Mouse (Mus musculus) midbrain, postnatal 0 days (tissue): ENCODE data around the gene Plcb1. TPM values are rescaled to one million over a fixed set of nuclear protein-coding genes. Genes with fewer than 3 reads are reported as not detected.
A peak's percentile ranks its signal among the peaks of the same experiment; 100 is the strongest.

ENCODE experiments used
- ATAC-seq: fragments of 200-750 bp; cut with Nextera tagmentation; 2 replicates; pipeline ENCODE4 v1.8.0; 2017; ENCODE audit warnings: moderate number of reproducible peaks, mild to moderate bottlenecking, moderate TSS enrichment, moderate library complexity; ENCODE audit not compliant: low FRiP score
- DNase-seq: peaks from one replicate; pipeline ENCODE4 v3.0.0-alpha.2; 2015; ENCODE audit warnings: low spot score
- H3K27ac ChIP-seq: fragments of 300-500 bp; sonication (generic); 2 replicates; pipeline ENCODE4 v1.5.1; 2014; ENCODE audit warnings: low read depth, mild to moderate bottlenecking, low read length, mixed read lengths
- H3K27me3 ChIP-seq: fragments of 300-500 bp; sonication (generic); 2 replicates; pipeline ENCODE4 v1.6.1; 2014; ENCODE audit warnings: low read length, control low read depth, mixed read lengths; ENCODE audit not compliant: insufficient read depth
- H3K36me3 ChIP-seq: fragments of 300-500 bp; sonication (generic); 2 replicates; pipeline ENCODE4 v1.6.1; 2014; ENCODE audit warnings: low read length, control low read depth, mixed read lengths; ENCODE audit not compliant: insufficient read depth
- H3K4me1 ChIP-seq: fragments of 300-500 bp; sonication (generic); 2 replicates; pipeline ENCODE4 v1.6.1; 2014; ENCODE audit warnings: mild to moderate bottlenecking, control low read depth, antibody characterized with exemption, low read length, mixed read lengths; ENCODE audit not compliant: insufficient read depth
- H3K4me2 ChIP-seq: fragments of 300-500 bp; sonication (generic); 2 replicates; pipeline ENCODE4 v1.6.1; 2014; ENCODE audit warnings: low read depth, mild to moderate bottlenecking, low read length, mixed read lengths; ENCODE audit not compliant: poor library complexity, severe bottlenecking
- H3K4me3 ChIP-seq: fragments of 300-500 bp; sonication (generic); 2 replicates; pipeline ENCODE4 v1.5.1; 2014; ENCODE audit warnings: low read depth, mild to moderate bottlenecking, low read length, moderate library complexity
- H3K9ac ChIP-seq: fragments of 300-500 bp; sonication (generic); replicated peaks from 2 replicates; pipeline ENCODE4 v1.6.1; 2014; ENCODE audit warnings: mild to moderate bottlenecking, low read length, moderate library complexity, mixed read lengths; ENCODE audit not compliant: poor library complexity, severe bottlenecking
- H3K9me3 ChIP-seq: fragments of 300-500 bp; sonication (generic); 2 replicates; pipeline ENCODE4 v1.6.1; 2016; ENCODE audit warnings: low read length, control low read depth
- CTCF ChIP-seq: IDR thresholded peaks from 2 replicates; pipeline ENCODE4 v1.5.1; 2016; ENCODE audit warnings: antibody characterized with exemption, mild to moderate bottlenecking
- WGBS: fragments of 180-500 bp; shearing (Covaris S2); extraction: QIAGEN DNeasy Blood & Tissue Kit; methylation state at CpG from one replicate; pipeline ENCODE4 v1.1.7; 2014; 5-methylcytosine and 5-hydroxymethylcytosine counted together
- polyA plus RNA-seq: library from polyadenylated mRNA; unstranded; fragments of >200 nt; fragmentation: Nextera tagmentation; extraction: Ambion mirVana; gene quantifications from 2 replicates; pipeline ENCODE4 v1.2.1, GENCODE M21; 2015
- total RNA-seq: library from RNA; depleted of rRNA; stranded (reverse); fragments of >200 nt; gene quantifications from 2 replicates; pipeline ENCODE4 v1.2.3, GENCODE M21; 2014

The Plcb1 gene
- total and polyA plus RNA-seq, 2 experiments from 2014 or later, result 36.1 to 59.0 TPM

GRCm38 (mm10) chr2:134779826-134780225 lies 6.0 kb upstream of the Plcb1 start:
- Histone ChIP-seq H3K27ac (no peak overlapping the region), H3K4me1 (no peaks in the 10 kb centered on the region), H3K4me3 (no peak overlapping the region), H3K9ac (no peak overlapping the region), H3K36me3 (no peaks in the 10 kb centered on the region), H3K4me2 (no peak overlapping the region), H3K9me3 (no peaks in the 10 kb centered on the region), H3K27me3 (no peaks in the 10 kb centered on the region)
- 73% methylated on average over 5 of the region's 5 CpGs for WGBS
- ATAC-seq (no peak), DNase-seq (no peak)
- no peak; the same call in 1 of the 2 replicates for TF ChIP-seq CTCF

- Histone ChIP-seq H3K4me3 (no peak overlapping the region), H3K4me2 (no peak overlapping the region), H3K9ac (no peak overlapping the region), H3K27me3 (no peaks in the 10 kb centered on the region), H3K9me3 (no peaks in the 10 kb centered on the region), H3K4me1 (no peaks in the 10 kb centered on the region), H3K27ac (no peak overlapping the region), H3K36me3 (no peaks in the 10 kb centered on the region)
- no peak for TF ChIP-seq CTCF
- DNase-seq, result no peak
- ATAC-seq, result no peak
Observed at GRCm38 (mm10) chr2:134780316-134780715, 5.6 kb upstream of the Plcb1 start.

DNA sequence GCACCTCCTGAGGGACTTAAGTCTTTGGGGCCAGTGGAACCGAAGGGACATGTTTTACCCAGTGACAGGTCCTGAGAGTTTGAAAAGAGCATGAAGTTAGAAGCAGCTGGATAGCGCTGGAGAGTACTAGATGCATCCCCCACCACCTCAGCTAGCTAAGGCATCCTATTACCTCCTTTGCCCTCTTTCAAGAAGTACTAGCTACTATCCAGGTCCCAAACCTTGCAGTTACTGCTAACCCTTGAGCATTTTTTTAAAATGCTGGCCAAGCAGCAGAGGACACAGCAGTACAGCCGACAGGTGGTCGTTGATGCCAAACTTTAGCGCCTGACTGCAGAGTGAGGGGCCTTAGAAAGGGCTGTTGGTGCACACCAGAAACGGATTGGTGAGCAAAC lies 986 bp downstream of the Plcb1 start:
- no peak overlapping the region for H3K27ac ChIP-seq
- peak overlapping the region; percentile 85 for H3K4me3 ChIP-seq
- H3K9ac ChIP-seq, result peak overlapping the region; percentile 77
- no peak for TF ChIP-seq CTCF
- peak overlapping the region; percentile 90 for H3K4me2 ChIP-seq
- WGBS, result 11% methylated on average over 6 of the region's 6 CpGs
- ATAC-seq (peak; percentile 22; the same call in 1 of the 2 replicates), DNase-seq (peak; percentile 10)
- H3K36me3 ChIP-seq, result no peaks in the 10 kb centered on the region
- no peaks in the 10 kb centered on the region for H3K4me1 ChIP-seq
- no peaks in the 10 kb centered on the region for H3K27me3 ChIP-seq
- H3K9me3 ChIP-seq, result no peaks in the 10 kb centered on the region

- DNase-seq (peak; percentile 10), ATAC-seq (no peak)
- Histone ChIP-seq H3K4me3 (peak overlapping the region; percentile 85), H3K9ac (peak overlapping the region; percentile 77), H3K27me3 (no peaks in the 10 kb centered on the region), H3K27ac (no peak overlapping the region), H3K4me2 (peak overlapping the region; percentile 90), H3K36me3 (no peaks in the 10 kb centered on the region), H3K9me3 (no peaks in the 10 kb centered on the region), H3K4me1 (no peaks in the 10 kb centered on the region)
- no peak for TF ChIP-seq CTCF
- 41% methylated on average over 12 of the region's 12 CpGs for WGBS
Observed at GRCm38 (mm10) chr2:134787336-134788095, 1.6 kb downstream of the Plcb1 start.

DNA sequence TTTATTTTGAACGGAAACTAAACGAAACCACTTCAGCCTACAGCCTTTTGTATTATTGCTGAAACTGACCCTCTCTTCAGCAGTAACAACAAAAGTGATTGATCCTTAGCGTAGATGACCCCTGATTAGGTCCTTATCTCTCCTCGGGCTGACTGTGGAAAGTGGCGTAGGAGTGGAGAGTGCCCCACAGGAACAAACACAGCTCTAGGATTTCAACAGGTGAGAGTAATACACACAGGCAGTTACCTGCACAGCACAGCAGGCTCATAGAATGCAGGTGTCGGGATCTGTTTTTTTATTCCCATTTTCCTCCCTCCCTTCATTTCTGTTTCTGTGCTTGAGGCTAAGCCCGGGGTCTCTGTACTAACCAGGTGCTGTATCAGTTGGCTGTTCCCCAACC lies 7.1 kb downstream of the Plcb1 start:
- Histone ChIP-seq H3K4me3 (no peak overlapping the region), H3K4me2 (no peak overlapping the region), H3K36me3 (no peaks in the 10 kb centered on the region), H3K4me1 (no peaks in the 10 kb centered on the region), H3K9ac (no peak overlapping the region), H3K27ac (no peak overlapping the region), H3K9me3 (no peaks in the 10 kb centered on the region), H3K27me3 (no peaks in the 10 kb centered on the region)
- DNase-seq (no peak), ATAC-seq (no peak)
- TF ChIP-seq CTCF, result no peak
- WGBS, result 88% methylated on average over 7 of the region's 7 CpGs

DNA sequence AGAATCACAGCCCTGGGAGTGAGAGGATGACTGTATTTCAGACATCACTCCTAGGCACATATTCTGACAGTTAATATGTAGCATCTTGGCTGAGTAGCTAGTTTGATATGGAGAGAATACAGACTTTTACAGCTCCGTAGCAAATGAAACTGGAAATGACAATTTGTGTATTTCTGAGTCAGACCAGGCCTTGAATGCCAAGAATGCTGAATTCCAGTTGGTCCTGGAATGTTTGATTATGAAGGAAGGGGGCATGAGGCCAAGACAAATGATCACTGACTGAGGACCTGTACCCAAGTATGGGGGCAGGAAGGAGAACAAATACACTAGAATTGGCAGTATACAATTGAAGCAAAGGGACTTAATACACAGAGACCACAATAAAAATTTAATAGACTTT lies 14.4 kb downstream of the Plcb1 start:
- H3K4me2 ChIP-seq, result no peak overlapping the region

More for the DNA sequence above, 14.4 kb downstream of the Plcb1 start:
- no peak for DNase-seq
- H3K36me3 ChIP-seq, result no peaks in the 10 kb centered on the region
- WGBS, result 89% methylated on average over 1 of the region's 1 CpGs
- H3K4me3 ChIP-seq, result no peak overlapping the region
- H3K9ac ChIP-seq, result no peak overlapping the region
- no peak for ATAC-seq
- H3K4me1 ChIP-seq, result no peaks in the 10 kb centered on the region
- no peaks in the 10 kb centered on the region for H3K27me3 ChIP-seq
- H3K9me3 ChIP-seq, result no peaks in the 10 kb centered on the region
- H3K27ac ChIP-seq, result no peak overlapping the region
- TF ChIP-seq CTCF, result no peak
